Mouse (Mus musculus) gastrocnemius, postnatal 10 days (tissue): ENCODE data around the gene Gm47791. TPM values are rescaled to one million over a fixed set of nuclear protein-coding genes. Genes with fewer than 3 reads are reported as not detected.

ENCODE experiments used
- DNase-seq: peaks from one replicate; pipeline ENCODE4 v3.0.0; 2021; ENCODE audit warnings: mixed read lengths
- total RNA-seq, 2 experiments: library from RNA; stranded (reverse); gene quantifications; 2 replicates each; pipeline ENCODE4 v1.2.3; 2021

Gene Gm47791
- total RNA-seq, 2 experiments from 2014 or later = not detected

DNA sequence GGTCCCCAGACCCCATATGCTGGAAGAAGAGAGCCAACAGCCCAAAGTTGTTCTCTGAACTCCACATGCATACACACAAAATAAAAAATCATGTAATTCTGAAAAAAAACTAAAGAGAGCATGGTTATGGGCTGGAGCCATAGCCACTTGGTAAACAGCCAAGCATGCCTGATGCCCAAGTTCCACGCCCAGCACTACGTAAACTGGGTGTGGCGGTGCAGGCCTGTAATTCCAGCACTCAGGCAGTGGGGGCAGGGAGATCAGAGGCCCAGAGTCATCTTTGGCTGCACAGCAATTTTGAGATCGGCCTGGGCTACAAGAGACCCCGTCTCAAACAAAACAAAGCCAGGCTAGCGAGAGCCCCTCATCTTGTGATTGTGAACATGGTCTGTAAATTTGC is 14.5 kb upstream of the Gm47791 start:
- DNase-seq = no peak

DNA sequence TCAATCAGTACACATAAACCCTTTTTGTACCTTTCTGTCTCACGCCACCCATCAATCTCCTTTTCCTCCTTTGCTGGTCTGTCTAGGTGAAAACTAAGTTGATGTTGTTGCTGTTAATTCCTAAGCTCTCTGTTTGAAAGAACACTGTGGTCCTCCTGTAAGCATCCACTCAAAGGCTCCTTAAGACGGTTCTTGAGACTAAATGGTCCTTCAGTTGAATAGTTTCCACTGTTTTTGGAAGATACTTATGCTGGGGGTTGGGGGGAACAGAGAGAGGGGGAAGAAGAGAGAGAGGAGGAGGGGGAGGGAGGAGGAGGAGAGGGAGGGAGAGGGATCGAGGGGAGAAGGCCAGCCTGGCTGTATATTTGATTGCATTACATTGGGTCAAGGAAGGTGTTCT is 12.5 kb upstream of the Gm47791 start:
- no peak for DNase-seq

DNA sequence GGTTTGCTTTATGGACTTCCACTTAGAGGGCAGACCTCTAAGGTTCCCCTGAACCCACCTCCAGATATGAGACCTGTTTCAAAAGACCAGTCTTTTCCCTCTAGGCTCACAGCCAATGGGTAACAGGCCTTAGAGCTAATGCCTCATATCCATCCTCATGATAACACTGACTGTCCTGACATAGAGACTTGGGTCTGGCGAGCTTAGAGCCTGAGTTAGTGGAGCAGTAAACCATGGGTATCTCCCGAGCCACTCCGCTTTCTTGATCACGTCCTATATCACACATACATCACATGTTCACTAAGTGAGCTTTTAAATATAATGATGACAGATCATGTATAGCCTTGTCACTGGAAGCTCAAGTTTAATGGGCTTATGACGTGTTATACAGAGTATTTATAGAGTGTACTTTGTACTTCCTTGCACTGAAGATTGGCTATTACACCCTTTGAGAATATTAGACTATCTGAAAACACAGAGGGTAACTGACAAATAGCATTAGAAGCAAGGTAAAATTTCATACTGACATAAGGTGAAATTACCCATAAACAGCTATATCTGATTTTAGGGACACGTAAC is 8.4 kb upstream of the Gm47791 start:
- no peak for DNase-seq

DNA sequence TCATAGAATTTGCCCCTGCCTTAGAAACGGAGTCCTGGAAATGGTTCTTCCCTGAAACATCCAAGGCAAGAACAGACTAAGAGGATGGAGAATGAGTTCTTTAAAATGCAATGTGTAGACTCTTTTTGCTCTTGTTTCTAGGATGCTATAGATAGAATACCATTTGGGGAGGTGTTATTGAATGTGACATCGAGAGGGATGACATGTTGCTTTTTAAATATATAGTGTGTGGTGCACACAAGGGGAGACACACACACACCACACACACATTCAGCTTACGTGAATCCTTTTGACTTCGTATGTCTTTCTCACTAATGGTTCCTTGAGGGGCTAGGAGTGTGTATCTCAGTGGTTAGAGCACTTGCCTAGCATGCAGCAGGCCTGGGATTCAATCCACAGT is 4.2 kb upstream of the Gm47791 start:
- DNase-seq = no peak

DNA sequence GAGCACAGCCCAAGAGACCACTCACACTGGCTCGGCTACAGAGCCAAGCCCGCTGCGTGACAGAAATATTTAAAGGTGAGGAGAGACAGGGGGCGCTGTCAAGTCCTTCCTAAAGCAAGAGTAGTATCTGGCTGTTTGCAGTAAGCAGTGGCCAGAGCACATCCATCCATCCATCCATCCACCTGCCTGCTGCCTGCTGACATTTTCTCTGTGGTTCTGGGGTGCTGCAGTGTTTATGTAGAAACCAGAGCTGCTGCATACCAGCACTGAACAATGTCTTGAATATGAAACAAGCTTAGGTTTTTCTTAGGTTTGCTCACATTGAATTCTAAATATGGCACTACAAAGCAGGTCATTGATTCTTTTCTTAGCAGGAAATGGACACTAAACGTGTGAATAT is 2.2 kb upstream of the Gm47791 start:
- no peak for DNase-seq

DNA sequence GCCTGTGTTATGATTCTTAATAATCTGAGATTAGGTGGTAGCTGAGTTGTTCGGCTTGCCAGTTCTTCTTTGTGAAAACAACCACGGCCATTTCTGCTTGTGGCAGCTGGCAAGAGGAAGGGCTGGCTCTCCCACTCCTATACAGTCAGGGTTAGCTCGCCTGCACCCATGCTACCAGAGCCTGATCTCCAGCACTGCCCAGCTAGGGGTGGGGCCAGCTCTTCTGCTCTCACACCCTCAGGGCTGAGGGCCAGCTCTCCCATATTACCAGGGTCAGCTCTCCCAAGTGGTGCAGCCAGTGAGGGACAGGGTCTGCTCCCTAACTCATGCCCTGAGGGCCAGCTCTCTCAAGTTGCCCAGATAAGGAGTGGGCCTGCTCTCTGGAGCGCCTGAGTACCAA is 1.4 kb upstream of the Gm47791 start:
- no peak for DNase-seq

DNA sequence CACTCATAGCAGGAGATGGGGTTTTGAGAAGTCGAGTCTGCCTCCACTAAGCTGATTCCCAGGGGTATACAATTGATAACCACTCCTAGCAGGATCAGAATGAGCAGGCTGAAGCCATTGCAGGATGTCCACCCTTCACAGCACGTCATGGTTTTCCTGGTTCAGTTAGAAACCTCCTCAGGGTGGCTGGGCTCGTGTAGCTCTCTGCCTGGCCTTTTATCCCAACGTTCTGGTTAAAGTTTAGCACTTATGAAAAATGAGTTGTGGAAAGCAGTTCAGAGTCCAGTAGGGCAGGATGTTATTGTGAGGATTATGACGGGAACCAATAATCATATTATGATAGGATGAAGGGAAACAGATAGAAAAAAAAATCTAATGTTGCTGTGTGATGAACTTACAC is 2.8 kb downstream of the Gm47791 start, which contains the start of gene Tm4sf20:
Gene Tm4sf20, minus strand, starts transcription at position 193 of the 400 bp plus-strand sequence.
- no peak for DNase-seq

DNA sequence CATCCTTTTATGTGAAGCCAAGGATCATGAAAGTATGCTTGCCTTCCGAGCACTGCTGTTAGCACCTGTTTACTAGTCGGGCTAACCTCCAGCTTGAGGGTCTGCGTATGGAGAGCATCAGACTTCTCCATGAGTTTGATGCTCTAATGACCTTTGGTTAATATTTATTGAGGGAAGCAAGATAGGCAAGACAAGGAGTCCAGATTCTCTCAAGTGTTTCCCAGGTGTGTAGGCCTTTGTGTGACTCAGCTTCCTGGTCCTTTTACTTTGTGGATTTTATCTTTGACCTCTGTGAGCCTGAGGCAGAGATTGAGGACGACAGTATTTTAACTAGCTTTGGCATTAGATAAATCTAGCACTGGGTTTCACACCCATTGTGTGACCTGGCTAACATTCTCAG is 4.4 kb downstream of the Gm47791 start:
- no peak for DNase-seq

DNA sequence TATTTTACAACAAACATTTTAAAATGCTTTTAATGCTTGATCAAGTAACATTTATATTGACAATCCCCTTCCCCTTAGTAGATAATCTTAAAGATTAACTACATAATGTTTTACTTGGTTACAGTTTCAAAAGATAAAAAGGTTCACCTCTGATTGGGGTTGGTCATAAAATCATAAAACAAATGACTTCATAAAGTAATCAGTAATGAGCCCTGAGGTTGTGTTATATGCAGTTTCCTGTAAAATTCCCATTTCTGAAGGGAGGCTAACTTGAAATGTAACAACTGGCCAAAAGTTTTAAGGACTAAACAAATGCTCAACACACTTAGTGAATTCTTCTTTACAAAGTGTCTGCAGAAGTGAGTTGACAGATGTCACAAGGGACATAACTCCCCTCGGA is 4.8 kb downstream of the Gm47791 start:
- DNase-seq = no peak

DNA sequence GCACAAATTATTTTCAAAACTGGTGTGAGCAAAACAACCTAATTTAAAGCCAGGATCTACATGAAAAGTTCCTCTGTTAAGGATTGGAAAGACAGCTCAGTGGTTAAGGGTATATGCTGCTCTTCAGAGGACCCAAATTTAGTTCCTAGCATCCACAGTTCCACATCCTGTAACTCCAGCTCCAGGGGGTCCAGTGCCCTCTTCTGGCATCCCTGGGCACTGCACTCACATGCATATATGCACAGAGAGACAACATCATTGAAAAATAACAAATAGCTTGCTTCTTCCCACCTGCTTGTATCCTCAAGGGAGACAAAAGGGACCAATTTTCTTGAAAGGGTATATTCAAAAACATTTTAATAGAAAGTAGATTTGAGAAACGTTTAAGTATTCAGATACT is 8.8 kb downstream of the Gm47791 start:
- DNase-seq = no peak

DNA sequence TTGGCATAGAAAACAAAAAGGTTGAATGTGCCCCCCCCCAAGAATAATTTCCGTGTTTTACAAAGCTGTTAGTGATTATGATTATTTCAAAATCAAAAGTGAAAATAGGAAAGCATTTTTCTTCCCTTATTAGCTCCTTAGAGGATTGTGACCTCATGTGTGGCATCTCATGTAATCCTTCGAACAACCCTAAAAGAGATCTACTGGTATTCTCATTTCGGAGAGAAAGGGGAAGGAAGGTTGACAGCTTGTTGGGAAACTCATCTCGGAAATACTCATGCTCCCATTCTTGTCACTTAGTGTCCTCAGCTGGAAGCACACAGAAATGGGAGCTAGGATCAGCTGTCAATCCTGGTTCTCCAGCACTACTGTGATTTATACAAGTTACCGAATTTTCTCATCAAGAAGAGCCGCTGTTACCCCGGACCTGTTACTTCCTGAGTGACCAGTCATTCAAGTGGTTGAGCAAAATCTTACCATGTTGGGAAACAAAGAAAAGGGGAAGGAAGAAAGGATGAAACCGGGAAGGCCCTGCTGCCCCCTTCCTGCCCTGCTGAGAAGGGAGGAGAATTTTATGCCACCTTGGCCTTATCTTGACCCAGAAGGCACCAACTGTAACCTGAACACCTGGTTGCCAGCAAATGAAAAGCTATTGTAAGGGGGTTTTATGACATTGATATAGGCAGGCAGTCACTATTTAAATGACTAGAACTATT is 9.4 kb downstream of the Gm47791 start:
- DNase-seq = no peak

DNA sequence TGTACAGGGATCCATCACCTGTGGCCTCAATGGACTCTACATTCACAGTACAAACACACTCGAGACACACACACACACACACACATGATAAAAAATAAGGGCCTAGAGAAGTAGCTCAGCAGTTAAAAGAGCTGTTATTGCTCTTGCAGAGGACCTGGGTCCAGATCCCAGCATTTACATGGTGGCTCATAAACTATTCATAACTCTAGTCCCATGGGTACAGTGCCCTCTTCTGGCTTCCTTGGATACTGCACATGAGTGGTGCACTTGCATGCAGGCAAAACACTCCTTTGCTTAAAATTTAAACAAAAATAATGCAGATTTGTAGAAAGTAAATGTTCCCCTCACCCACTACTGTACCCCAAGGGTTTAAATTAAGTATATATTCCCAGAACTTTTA is 11.5 kb downstream of the Gm47791 start:
- DNase-seq = no peak

DNA sequence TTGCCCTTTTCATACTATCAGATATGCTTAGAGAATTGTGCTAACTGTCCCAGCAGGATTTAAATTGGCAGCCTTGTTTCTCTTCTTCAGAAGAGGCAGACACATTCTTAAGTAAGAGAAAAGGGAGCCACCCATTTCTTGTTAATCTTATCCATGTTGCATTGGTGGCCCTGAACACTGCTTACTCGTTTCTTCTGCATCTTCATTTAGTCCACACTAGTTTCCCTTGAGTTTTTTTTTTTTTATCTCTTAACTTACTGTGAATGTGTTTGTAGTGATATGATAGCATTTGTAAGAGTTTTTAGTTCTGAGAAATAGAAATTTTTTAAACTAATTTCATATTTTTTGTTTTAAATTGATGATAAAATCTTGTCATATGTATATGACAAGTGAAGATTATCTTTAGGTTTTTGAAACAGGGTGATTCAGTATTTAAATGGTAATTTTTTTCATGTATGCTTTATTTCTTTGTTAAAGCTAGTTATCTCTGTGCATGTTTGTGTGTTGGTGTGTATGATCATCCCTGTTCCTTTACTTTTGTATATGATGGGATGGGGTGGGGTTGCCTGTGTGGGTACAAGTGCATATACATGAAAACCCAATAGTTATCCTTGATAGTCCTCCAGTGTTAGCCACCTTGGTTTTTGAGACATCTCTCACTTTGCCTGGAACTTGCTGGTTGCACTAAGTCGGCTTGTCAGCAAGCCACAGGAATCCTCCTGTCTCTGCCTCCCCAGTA is 23.2 kb downstream of the Gm47791 start:
- no peak for DNase-seq

DNA sequence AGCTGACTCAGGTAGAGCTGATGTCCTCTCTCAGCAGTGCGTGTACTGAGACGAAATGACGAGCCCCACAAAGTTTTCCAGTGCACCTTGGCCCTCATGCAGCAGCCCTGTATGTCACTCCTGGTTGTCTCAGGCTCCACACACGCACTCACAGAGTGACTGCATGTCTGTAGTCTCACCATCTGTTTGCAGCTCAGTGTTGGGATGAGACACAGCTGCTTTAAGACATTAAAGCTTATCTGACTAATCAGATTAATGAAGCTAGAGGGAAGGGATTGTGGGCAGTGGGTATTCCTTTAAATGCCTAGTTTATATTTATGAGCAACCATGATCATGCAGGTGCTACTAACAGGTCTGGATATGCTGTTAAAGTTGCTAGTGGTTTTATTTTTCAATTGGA is 24.6 kb downstream of the Gm47791 start:
- DNase-seq = no peak

DNA sequence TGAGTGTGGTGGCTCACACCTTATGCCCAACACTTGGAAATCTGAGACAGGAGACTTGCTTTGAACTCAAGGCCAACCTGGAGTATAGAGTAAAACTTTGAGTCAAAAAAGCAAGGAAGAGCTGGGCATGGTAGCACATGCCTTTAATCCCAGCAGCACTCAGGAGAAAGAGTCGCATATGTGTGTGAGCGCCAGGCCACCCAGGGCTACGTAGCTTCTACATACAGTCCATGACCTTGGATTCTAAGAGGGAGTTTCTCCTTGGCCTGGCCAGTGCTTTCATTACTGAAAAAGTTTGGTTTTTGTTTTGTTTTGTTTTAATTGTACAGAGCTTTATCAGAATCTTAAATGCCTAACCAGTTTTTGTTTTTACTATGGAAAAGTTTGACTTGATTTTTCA is 27.1 kb downstream of the Gm47791 start:
- DNase-seq = no peak

DNA sequence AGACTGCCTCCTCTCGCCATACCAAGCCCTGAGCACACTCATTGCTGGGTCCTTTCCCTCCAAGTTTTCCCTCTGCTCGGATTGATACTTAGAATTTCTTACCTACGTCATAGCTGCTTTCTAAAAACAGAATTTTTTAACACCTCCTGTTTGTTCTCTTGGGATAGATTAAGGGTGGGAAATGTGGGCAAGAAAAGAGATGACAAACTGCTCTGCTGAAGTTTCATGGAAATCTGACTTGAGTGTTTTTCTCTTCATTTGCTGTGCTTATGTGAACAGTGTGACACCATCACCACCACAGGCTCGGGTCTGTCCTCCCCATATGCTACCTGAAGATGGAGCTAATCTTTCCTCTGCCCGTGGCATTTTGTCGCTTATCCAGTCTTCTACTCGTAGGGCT is 29.5 kb downstream of the Gm47791 start:
- DNase-seq = no peak

DNA sequence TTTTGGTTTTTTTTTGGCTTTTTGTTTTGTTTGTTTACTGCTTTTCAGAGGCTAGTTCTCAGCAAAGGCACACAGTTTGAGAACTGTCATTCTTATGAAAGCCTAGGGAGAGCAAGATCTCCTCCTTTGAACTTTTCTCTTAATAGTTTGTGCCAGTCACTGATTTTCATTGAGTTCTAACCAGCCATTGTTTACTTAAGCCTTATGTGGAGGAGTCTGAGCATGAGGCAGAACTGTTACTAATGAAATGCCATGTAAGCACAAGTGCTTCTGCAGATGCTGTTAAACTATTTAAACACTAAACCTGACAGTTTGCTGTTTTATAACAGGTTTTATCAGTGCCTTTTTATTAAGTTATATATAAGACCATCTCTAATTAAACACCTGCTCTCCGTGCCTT is 33.0 kb downstream of the Gm47791 start:
- DNase-seq = no peak

DNA sequence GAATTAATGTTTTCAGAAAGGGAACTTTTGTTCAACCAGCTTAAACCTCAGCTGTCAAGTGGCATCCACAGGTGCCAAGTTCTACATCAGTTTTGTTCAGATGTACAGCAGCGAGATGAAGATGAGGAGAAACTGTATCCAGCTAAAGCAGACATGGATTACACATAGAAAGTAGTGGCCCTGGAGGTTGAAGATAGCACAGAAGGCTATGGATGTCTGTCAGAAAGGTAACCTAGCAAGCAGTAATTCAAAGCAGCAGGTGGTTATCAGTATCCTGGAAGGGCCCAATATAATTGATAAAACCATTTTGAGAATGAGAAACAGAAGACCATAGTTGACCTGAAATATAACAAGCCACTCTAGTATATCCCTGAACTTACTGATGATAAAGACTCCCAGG is 37.7 kb downstream of the Gm47791 start:
- no peak for DNase-seq

DNA sequence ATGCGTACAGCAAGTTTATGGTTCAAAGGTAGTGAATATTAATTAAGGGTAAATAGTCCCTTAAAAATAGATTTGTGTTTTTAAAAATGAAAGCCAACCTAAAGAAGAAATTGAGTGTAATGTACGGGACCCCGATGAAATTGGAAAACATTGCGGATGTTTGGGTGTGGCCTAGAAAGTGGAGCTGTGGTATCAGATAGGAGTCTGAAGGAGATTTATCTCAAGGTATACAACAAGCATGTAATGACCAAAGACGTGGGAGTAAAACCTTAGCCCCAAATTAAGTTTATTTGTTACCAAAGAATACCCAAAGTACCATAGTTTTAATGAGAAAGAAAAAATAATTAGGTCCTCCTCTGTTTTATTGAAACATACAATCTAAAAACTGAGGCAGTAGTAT is 44.6 kb downstream of the Gm47791 start:
- no peak for DNase-seq

DNA sequence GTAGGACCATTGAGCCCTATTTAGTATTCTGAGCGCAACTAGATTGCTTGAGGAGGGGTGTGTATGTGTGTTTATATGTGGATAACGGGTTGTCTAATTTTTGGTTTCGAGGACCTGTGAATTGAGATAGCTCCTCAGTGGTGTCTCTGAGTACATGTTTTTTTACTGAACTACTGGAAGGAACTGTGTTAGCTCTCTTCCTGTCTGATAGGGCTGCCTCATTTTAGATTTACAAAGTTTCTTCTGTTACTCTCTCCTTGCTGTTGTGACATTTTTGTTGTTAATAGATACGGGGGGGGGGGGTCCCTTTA is 45.2 kb downstream of the Gm47791 start:
- no peak for DNase-seq

DNA sequence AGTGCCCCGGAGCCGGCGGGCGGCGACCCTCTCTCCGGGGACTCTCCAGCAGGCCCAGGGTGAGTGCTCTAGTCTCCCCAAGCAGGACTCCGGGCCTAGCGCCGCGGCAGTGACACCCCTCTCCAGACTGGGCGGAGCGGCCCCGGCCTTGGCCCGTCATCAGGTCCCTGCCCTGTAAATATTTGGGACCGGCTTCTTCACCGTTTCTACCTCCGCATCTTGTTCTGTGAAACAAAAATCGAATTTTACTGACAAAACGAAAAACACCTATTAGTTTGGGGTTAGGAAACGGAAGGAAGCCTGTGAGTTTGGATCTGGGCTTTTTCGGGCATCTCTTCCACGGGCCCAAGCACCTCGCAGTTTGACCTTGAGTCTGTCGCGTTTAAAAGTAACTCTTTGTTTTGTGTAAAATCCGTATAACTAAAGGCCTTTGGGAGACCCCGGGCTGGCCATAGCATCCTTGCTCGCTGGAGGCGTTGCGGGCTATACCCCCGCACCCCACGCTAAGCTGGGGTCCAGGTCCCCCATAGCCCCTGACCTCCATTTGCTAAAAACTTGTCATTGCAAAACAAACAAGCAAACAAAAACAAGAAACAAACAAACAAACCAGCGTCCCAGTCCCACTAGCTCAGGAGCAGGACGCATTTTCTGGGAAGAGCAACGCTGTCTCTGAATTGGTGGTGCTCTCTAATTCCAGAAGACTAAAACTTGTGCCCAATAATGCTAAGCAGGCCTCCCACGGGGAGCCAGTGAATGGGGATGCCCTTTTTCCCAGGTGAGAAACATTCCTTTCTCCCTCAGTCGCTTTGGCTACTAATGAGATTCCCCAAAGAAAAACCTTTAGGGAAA is 45.8 kb downstream of the Gm47791 start:
- DNase-seq = peak; percentile 82

DNA sequence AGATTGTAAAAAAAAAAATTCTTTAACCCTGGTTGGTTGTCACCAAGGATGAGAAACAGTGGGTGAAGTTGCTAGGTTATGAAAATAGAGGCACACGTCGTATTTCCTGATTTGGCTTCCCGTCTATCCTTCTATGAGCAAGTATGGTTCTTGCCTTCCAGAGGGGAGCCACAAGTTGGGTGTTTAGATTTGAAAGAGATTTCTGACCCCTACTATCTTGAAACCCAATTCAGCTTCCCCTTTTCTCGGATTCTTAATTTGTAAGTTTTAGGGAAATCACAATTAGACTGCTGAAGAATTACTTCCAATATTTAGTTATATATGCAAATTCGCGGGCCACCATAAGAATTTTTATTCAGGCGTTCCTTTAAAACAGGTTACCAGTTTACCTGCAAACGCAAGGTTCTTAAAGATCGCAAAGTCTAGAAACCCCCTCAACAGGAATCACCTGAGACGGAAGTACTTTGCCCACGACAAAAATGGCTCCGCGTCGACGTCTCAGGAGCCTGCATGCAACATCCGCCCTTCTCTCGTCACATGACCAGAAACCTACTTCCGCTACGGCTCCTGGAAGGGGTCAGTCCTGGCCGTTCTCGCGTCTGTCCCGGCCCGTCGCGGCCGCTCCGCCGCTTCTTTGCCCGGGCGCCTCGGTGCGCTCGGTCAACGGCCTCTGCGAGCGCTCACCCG is 46.6 kb downstream of the Gm47791 start, which contains the start of gene Mff:
Gene Mff, plus strand, starts transcription at position 552 of the 687 bp plus-strand sequence.
- DNase-seq = peak; percentile 88
